Mouse (Mus musculus) right cerebral cortex, postnatal 4 days (tissue): ENCODE data around the gene 1110002E22Rik.

Experiments
- DNase-seq: peaks from one replicate; pipeline ENCODE4 v3.0.0-alpha.2; 2022

Gene 1110002E22Rik

DNA sequence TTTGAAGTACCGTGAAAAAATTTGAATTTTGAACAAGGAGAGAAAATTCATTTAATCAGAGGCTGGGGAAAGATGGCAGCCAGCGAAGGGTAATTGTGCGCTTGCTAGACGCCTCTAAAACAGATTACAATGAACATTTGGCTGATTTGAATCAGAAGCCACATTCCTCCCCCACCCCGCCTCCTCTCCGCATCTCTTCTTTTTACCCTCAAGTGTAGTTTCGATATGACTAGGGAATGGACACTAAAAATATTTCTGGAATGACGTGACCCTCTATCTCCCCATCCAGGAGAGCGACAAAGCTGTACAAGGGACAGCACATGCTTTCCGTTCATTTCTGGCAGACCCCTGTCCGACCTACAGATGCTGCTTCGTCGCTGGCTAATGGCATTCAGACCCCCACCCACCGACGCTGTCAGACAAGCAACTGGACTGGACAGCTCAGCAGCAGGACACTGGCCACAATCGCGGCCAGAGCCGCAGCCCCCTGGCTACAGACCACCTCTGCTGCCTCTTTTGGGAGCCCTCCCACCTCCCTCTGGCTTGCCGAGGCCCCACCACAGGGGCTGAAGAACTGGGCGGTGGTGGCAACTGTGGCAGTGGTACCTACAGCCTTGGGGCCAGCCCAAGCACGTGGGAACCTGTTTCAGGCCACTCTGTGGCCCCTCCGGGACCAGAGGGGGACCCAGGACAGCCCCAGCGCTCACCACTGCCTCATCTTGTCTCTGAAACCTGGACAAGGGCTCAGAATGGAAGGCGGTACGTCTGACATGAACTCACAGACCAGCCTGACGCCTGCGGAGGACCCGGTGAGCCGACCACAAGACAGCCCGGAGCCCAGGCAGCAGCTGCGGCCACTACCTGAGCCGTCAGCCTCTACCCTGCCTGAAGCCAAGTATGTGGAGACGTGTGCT lies at the start of gene 1110002E22Rik:
TSS of gene 1110002E22Rik (plus strand) at position 321 of the 914 bp plus-strand sequence.
- DNase-seq = no peak

DNA sequence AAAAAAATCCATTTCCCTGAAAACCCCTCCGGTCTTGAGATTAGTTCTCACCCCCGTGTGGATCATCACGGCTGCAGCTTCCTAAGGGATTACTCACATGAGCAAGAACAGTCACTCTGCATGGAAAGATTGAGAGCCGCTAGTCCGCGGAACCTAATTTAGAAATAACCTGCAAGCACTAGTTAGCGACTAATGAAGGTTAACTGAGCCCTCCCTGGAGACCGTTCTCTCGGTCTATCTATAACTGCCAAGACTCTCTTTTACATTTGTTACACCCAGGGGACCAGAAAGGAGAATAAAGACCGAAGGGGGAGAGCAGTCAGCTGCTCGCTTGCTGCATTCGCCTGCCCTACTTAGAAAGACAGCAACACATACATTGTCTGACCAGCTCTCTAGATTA lies 48.0 kb upstream of the 1110002E22Rik start:
- DNase-seq = no peak

DNA sequence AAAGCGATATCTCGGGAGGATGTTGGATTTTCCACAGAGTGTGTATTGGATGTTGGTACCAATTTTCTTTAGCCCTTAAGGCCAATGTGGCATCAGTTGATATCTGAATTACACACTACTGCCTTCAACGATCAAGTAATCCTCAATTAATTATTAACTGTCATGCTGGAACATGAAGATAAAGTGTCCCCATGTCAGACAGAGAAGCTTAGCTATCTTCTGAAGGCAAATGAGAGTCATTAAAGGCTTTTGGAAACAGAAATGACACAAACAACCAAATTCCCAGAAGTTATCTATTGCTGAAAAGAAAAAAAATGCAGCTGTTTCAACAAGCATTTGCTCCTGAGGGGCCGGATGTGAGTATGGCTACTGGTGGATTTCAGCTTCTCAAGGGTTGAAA lies 42.8 kb upstream of the 1110002E22Rik start:
- DNase-seq = no peak

DNA sequence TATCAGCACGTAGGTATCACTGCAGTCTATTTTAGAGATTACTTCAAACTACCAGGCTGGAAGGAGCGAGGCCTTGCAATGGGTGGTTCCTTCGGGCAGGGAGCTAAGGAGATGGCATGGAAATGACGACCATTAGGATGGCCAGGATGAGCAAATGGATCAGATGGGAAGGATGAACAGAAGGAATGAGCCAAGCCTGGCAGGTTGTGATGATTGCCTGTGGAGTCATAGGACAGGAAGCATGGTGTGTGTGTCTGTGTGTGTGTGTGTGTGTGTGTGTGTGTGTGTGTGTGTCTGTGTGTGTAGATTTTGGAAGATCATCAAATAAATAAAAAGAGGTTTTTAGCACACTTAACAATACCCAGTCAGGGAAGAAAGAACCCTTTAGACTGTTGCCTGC lies 42.2 kb upstream of the 1110002E22Rik start:
- no peak for DNase-seq

DNA sequence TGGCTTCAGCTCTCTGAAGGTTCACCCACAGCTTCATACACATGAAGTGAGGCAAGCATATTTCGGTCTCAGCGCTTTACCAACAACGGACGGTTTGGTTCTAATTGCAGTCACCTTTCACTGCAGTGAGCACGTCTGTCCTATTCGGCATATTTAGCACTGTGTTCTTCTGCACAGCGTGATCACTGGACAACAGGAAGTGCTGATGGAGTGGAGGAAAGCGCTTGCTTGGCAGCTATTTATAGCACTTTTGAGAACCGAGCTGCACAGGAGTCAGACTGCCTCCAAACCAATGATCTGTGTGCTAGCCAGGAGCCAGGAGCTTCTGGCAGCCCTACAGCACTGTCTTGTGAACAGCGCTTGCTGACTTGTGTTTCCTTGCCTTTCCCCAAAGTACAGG lies 38.6 kb upstream of the 1110002E22Rik start:
- DNase-seq = no peak

DNA sequence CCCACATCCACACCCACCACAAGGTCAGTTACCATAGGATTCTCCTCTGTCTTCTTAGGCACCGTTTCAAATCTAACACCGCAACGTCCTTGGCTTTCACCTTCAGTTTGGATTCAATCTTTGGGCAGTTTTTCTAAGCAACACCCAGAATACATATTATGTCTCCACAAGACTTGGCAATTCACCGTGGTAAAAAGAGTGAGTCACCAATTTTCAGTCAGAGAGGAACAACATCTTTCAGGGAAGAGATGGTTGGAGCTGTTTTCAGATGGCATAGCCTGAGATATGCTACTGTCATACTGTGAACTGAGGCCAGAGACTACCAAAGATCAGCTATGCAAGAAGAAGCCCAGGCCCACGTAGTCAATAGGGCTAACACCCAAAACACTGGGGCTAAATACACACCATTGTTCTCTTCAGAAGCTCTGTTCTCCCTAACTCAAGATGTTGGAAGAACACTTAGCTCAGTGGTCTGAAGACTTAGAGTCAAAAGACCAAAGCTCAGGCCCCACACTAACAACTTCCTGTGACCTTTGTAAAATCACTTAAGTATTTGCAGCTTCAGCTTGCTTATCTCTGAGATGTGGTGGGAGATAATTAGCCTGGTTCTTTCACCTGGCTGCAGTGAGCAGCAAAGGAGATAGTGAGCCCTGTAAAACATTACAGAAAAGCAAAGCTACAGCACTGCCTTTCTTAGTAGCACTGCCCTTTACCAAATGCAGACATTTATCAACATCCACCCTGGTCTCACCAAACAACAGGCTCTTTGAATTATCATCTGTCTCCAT lies 37.1 kb upstream of the 1110002E22Rik start:
- no peak for DNase-seq

DNA sequence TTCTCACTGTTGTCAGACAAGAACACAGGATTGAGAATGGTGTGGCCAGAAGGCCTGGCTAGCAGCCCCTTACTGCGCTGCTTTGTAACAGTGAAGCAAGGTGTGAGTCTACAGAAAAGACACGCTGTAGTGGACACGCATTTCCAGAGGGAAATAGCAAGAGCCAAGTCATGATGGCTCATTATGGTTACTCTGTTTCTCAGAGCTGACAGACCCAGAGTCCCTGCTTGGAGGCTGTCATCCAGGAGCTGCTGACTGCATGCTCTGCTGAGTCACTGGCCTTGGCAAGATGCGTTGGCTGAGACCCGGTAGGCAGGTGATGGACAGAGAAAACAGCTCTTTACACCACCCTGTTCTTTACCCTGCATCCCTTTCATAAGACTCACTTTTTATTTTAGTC lies 35.5 kb upstream of the 1110002E22Rik start:
- DNase-seq = no peak

DNA sequence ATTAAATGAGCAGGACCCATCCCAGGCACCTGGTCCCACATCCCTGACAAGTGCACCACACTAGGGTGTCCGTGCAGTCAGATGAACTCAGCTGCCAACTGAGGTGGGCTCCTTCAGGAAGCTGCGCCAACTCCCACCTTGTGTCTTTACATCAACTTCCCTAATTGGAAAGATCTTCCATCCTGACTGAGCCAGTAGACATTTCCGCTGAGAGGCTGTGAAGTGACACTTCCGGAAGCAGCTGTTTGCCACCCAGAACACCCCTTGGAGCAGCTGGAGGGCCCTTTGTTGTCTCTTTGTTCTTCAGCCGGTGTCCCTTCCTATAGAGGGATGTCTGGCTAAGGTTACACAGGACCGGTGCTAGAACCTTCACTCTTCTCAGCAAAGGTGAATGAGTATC lies 34.3 kb upstream of the 1110002E22Rik start:
- DNase-seq = no peak

DNA sequence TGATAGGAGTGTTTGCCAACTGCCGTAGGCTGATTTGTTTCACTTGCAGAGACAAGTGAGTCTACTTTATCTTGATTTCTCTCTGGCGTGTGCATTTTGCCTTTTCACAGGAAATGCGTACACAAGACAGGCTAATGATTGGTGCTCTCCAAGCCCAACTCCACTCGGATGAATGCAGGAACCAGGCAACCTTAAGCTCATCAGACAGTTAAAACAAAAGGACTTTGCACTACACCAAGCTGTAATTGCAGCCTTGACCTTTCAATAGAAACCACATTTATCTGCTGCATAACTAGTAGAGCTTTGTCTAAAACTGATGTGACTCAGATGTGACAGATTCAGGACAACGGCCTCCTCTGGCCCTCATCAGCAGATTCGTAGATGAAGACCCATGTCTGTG lies 30.9 kb upstream of the 1110002E22Rik start:
- DNase-seq = no peak

DNA sequence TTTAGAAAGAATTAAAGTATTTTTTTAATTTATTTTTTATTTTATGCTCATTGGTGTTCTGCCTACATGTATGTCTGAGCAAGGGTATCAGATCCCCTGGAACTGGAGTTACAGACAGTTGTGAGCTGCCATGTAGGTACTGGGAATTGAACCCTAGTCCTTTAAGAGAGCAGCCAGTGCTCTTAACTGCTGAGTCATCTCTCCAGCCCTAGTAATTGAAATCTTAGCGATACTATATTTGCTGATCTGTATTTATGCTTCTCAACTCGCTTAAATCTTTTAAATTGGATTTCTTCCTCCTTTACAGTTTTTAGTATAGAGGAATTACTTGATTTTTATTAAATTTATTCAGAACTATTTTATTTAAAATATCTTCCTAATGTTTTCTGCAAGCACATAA lies 23.9 kb upstream of the 1110002E22Rik start:
- no peak for DNase-seq

DNA sequence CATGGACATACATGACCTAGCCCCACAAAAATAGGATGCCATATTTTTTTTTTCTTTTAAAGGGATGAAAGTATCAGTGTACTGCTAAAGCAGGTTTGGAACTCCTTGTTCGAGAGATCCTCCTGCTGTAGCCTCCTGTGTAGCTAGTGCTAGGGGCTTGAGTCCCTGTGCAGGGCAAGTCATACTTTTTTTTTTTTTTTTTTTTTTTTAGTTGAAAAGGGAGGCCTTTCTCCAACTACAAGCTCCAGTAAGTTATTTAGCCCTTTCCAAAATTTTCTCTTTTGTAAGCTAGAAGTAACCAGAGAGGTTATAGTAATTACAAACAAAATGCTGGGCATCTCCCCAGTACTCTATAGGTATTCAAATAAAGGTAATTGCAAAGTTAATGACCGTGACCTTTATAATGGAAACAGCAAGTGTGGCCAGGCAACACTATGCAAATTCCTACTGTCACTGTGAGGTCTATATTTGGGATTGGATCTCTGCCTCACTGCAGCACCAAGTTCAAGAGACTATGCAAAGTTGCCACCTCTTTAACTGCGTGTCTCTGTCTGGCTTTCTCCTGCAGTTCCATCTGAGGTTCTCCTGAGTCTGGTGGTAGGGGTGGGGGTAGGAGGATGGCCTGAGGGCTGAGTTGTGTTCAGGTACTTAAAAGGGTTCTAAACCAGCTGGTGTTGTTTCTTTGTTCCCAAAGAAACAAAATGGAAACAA lies 23.1 kb upstream of the 1110002E22Rik start:
- DNase-seq = no peak

DNA sequence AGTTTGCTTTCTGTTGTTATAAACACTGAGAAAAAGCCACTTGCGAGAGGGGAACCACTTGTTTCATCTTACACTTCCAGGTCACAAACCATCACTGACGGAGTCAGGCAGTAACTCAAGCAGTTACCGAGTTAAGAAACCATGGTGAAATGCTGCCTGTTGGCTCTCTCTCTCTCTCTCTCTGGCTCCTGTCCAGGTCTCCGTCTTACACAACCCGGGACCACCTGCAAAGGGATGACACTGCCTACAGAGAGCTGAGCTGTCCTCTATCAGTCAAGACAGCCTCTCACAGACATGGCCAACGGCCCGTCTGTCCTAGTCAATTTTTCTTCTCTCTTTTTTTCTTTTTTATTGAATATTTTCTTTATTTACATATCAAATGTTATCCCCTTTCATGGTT lies 21.5 kb upstream of the 1110002E22Rik start:
- no peak for DNase-seq

DNA sequence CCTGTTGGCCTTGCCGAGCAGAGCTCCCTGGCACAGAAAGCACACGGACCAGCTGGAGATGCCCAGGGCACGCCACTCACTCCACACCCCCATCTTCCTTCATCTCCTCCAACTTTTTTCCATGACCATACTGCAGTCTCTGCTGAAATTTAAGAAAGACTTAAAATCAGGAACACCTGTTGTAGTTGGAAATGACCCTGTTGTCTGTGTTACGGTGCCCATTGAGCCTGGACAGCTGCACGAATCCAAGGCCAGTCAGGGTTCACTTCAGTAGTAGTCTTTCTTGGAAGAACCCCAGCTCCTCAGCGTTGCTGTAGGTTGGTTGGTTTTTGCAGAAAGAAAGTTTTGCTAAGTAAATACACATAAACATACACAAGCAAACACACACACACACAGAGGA lies 15.3 kb upstream of the 1110002E22Rik start:
- DNase-seq = no peak

DNA sequence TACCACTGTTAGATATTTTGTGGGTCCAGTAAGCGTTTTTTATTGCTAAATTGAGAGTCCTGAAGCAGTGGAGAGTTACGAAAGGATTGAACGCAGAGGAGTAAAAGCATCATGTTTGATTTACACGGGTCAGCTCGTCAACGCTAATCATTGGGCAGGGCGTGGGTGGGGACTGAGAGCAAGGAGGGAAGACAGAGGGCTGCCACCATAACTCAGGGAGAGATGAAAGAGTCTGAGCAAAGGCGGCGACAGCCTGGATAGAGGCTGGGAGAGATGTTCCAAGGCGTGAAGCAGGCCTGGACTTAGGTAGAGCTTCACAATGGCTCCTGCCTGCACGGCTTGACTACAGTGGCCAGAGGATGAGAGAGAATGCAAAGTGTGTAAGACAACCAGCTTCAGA lies 14.1 kb upstream of the 1110002E22Rik start:
- no peak for DNase-seq

DNA sequence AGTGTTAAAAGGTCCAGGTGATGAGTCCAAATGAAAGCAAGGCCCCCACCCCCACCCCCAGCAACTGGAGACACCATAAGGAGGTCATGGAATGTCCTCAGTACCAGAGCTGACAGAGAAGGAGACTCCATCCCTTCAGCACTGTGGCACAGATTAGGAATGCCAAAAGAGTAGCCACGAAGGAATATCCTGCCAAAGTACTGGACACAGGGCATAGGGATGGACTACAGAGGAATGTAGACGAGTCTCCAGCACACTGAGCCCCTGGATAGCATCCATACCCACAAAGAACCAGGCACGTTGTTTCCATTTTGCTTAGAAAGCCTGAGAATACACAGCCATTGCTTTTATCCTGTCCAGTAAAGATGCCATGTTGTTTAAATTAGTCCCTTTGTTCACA lies 13.4 kb upstream of the 1110002E22Rik start:
- DNase-seq = no peak

DNA sequence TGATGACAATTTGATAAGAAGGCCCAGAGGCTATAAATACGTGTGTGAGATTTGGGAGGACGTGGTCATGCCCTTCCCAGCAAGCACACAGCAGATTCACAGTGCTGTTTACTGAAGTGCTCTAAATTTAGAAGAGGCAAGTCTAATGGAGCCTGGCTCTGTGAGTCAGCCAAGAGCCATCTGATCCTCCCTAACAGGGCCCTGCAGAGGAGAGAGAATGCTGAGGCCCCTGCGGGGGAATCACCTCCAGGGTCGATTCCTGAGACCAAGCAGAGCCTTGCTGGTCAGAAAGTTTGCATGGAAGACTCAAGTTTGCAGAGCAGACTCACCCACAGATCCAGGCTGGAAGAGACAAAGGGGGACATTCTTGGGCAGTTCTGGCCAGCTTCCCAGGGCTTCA lies 10.9 kb upstream of the 1110002E22Rik start:
- no peak for DNase-seq

DNA sequence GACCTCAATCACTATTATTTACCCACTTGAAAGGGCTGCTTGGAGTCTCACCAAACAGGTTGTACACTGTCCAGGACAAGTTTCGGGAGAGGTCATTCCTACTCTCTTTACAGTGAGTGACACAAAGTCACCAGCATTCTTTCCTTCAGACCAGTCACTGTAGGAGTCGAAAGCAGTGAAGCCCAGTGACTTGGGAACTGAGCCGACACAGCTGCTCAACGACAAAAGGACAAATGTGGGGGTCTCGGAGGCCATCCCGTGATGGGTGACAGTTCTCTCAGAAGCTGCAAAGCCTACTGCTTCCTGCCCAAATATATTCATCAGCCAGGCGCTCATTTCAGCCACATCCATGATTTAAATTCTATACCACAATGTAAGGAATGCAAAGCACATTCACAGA lies 7.9 kb upstream of the 1110002E22Rik start:
- DNase-seq = no peak

DNA sequence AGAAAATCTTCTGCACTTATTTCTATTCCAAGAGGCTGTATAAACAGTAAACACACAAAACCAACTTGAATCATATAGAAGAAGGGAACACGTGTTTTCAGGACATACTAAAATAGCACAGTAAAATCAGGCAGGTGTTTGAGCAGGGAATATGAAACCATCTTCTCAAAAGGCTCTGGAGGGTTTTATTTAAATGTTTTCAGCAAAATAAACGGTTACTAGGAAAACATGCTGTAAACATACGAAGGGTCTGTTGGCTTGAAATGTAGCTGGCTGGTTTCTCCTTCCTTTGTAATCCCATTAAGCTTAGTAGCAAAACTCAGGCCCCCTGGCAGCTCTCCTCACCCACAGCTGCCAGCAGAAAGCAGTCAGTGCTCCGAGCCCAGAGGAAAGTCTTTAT lies 6.6 kb upstream of the 1110002E22Rik start:
- DNase-seq = no peak

DNA sequence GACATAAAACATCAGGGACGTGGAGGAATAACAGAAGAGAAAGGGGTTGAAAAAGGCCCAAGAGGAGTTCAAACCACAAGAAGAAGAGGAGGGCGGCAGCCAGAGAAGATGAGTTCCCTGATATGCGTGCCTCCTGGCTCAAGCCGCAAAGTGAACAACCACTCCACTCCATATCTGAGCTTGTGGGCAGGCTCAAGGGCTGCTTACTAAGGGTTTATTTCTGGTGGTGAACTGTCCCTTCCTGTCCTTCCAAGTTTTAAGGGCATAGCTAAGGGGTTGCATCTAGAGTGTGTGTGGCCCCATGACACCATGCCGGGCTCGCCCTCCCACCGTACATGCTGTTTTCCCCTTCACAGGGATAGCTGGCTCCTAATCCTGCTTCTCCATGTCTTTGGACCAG lies 4.4 kb upstream of the 1110002E22Rik start:
- no peak for DNase-seq

DNA sequence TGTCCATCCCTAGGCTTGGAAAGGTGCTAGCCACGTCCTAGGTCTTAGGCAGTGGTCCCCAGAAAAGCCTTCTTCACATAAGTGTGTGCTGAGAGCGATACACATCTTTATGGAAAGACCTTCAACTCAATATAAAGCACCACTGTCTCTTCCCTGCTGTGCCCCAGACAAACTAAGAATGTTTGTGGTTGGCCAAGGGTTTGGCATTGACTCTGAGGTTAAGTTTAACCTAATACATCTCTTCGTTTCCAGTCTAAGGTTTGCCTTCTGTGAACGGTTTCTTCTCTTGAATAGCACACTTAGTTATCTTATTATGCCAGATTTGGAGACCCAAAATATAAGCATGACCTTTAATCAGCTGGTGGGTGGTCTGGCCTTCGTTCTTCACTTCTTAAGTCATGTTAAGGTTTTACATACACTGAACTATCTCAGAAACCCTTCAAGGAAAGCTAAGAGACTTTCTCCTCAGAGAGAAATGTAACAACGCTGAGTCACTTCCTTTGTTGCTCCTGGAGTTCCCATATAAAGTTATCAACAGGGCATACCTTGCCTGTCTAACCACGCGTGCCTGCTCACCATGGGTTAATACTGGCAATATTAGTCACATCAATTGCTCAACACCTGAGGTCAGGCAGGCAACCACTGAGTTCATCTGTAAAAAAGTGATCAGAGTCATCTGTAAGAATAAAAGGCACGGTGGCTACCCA lies 3.5 kb upstream of the 1110002E22Rik start:
- DNase-seq = no peak

DNA sequence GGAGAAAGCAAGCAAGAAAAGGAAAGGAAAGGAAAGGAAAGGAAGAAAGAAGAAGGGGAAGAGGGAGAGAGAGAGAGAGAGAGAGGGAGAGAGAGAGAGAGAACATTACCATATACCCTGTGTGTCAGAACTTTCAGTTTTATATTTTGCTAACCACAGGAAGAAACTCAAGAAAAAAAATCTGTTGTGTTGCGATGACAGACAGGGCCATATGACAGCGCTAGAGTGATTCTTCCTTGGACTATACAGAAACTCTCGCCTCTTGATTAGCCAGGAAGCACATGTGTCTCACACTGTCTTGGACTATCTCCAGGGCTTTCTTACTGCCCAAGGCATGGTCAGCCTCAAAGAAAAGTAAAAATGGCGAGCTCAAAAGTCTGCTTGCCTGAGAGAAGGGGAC lies 2.2 kb upstream of the 1110002E22Rik start:
- no peak for DNase-seq

DNA sequence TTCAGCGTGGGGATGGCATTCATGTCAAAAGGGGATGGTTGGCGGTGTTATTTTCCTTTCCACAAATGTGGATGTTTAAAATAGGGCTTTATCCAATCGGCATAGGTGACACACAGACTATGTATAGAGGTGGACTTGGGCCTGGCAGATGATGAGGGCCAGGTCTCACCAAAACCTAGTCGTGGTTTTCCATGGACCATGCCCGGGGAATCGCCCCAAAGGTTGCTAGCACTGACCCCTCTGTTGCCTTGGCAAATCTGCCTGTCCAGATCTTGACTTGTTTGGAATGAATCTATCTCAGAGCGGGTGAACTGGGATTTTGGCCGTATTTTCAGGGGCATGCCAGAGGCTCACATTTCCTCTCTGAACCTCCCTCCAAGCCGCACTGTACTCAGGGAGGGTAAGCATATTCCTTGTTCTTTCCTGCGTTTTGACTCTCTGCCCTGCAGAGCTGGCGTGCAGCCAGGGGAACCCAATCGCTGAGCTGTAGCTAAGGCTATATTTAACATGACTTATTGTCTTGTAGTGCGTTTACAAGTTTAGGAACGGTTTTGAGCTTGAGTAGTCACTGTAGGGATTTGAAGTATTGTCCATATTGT lies 1.0 kb upstream of the 1110002E22Rik start:
- DNase-seq = peak; percentile 61
